ENCODE assay signal across 8 mouse cellular contexts in genomic region chr7:19282791-19283405, GRCm38 (mm10). TPM values are rescaled to one million over a fixed set of nuclear protein-coding genes. Genes with fewer than 3 reads are reported as not detected.
DNase-seq lines count a peak whose midpoint lies in the region; ATAC-seq and TF ChIP-seq lines count a peak whose summit lies in the region.

No protein-coding gene starts in this region.

- H3K9me3 ChIP-seq in forebrain, embryonic 16.5 days (ENCODE audit: control insufficient read depth, low read length) = no peaks in the 10 kb centered on the region
- no peaks in the 10 kb centered on the region for H3K9me3 ChIP-seq in liver, embryonic 14.5 days (ENCODE audit: control insufficient read depth, low read length)
- H3K9me3 ChIP-seq in neural tube, embryonic 11.5 days (ENCODE audit: control insufficient read depth, low read length) = no peaks in the 10 kb centered on the region

- TF ChIP-seq EP300 in liver, embryonic 14.5 days (IDR thresholded peaks at IDR 0.05; ENCODE audit: low read depth) = no peak

- peaks cover 33% of the 10 kb centered on the region for H3K27me3 ChIP-seq in forebrain, embryonic 16.5 days (replicated peaks; ENCODE audit: control insufficient read depth, insufficient read depth, low read length)
- H3K27me3 ChIP-seq in liver, embryonic 14.5 days (ENCODE audit: control insufficient read depth, insufficient read depth, low read length) = peaks cover 53% of the 10 kb centered on the region
- peaks cover 35% of the 10 kb centered on the region for H3K27me3 ChIP-seq in neural tube, embryonic 11.5 days (ENCODE audit: control insufficient read depth, insufficient read depth, low read length)

- DNase-seq in urinary bladder, postnatal 14 days (ENCODE audit: low spot score) = peak; percentile 73
- DNase-seq in urinary bladder, adult 18-20 months (ENCODE audit: low spot score in 2 of 2) = no peak
- peak; percentile 78 for DNase-seq in cerebellum, adult 11-12 months
- DNase-seq in liver, embryonic 14.5 days (ENCODE audit: low read depth in 3 of 3, low spot score in 3 of 3) = no peak
- peak; percentile 74 for DNase-seq in neural tube, embryonic 11.5 days (ENCODE audit: low spot score)
- no peak for DNase-seq in urinary bladder, adult 2 months (ENCODE audit: low spot score)

- H3K4me3 ChIP-seq in forebrain, embryonic 16.5 days (replicated peaks; ENCODE audit: low read length) = peak overlapping the region; percentile 95
- peak overlapping the region; percentile 12 to 60 for H3K4me3 ChIP-seq in liver, embryonic 14.5 days (ENCODE audit: insufficient read depth in 1 of 2, low read depth in 2 of 2, low read length in 2 of 2)
- H3K4me3 ChIP-seq in neural tube, embryonic 11.5 days (ENCODE audit: low read depth, low read length) = peak overlapping the region; percentile 51

- H3K27ac ChIP-seq in forebrain, embryonic 16.5 days (ENCODE audit: low read length) = peak overlapping the region; percentile 94
- no peak overlapping the region for H3K27ac ChIP-seq in liver, embryonic 14.5 days
- H3K27ac ChIP-seq in neural tube, embryonic 11.5 days (ENCODE audit: low read depth, low read length) = peak overlapping the region; percentile 47

- peak; percentile 67 for ATAC-seq in forebrain, embryonic 16.5 days
- peak; percentile 49 for ATAC-seq in inflammation-experienced regulatory T-cells, adult 6 months
- peak; percentile 47 for ATAC-seq in liver, embryonic 14.5 days (ENCODE audit: insufficient read depth)
- ATAC-seq in neural tube, embryonic 11.5 days (ENCODE audit: insufficient read depth, low FRiP score, low TSS enrichment) = peak; percentile 79

- WGBS in forebrain, embryonic 16.5 days = under 1% methylated on average over 34 of the region's 35 CpGs
- 1% methylated on average over 32 of the region's 35 CpGs for WGBS in liver, embryonic 14.5 days (ENCODE audit: insufficient replicate concordance)
- WGBS in neural tube, embryonic 11.5 days = under 1% methylated on average over 33 of the region's 35 CpGs

- H3K4me1 ChIP-seq in forebrain, embryonic 16.5 days (replicated peaks; ENCODE audit: control insufficient read depth, insufficient read depth, low read length) = peaks cover 28% of the 10 kb centered on the region
- peaks cover 5 to 9% of the 10 kb centered on the region in 2 experiments for H3K4me1 ChIP-seq in liver, embryonic 14.5 days (replicated peaks; ENCODE audit: control insufficient read depth in 2 of 2, insufficient read depth in 2 of 2, low read length in 1 of 2)
- H3K4me1 ChIP-seq in neural tube, embryonic 11.5 days (ENCODE audit: control insufficient read depth, insufficient read depth, low read length) = 0 out of 2 replicates have a peak, but pooled peaks cover 2% of the 10 kb centered on the region

- peak overlapping the region; percentile 59 for H3K4me2 ChIP-seq in forebrain, embryonic 16.5 days (ENCODE audit: low read length)
- H3K4me2 ChIP-seq in liver, embryonic 14.5 days (ENCODE audit: low read depth) = peak overlapping the region; percentile 98
- peak overlapping the region; percentile 62 for H3K4me2 ChIP-seq in neural tube, embryonic 11.5 days (ENCODE audit: low read depth)

- TF ChIP-seq CTCF in liver, embryonic 14.5 days (IDR thresholded peaks at IDR 0.05; ENCODE audit: low read depth) = no peak

- H3K9ac ChIP-seq in forebrain, embryonic 16.5 days (replicated peaks; ENCODE audit: low read depth, low read length) = peak overlapping the region; percentile 100
- peak overlapping the region; percentile 54 for H3K9ac ChIP-seq in liver, embryonic 14.5 days (replicated peaks)
- peak overlapping the region; percentile 73 for H3K9ac ChIP-seq in neural tube, embryonic 11.5 days (ENCODE audit: low read length)

- peaks cover 10% of the 10 kb centered on the region for H3K36me3 ChIP-seq in forebrain, embryonic 16.5 days (ENCODE audit: control insufficient read depth, insufficient read depth)
- H3K36me3 ChIP-seq in liver, embryonic 14.5 days (replicated peaks; ENCODE audit: control insufficient read depth, insufficient read depth, low read depth) = no peaks in the 10 kb centered on the region
- peaks cover 2% of the 10 kb centered on the region; the same call in 1 of the 2 replicates for H3K36me3 ChIP-seq in neural tube, embryonic 11.5 days (ENCODE audit: control insufficient read depth, insufficient read depth, low read length)

RNA-seq across cellular contexts. Expression of gene Rtn2, which starts 0.5 kb away (rescaled TPM):
- 127 and 128 TPM in 2 replicates for polyA plus RNA-seq in forebrain, embryonic 16.5 days (2015; fragmentation: Nextera tagmentation; extraction: Ambion mirVana)
- polyA plus RNA-seq in inflammation-experienced regulatory T-cells, adult 6 months (2017; shearing (Covaris generic)) = not detected
- 2.9 and 4.1 TPM in 2 replicates for polyA plus RNA-seq in liver, embryonic 14.5 days (2012; rRNA removed)
- 2.6 and 3.0 TPM in 2 replicates for polyA plus RNA-seq in liver, embryonic 14.5 days (2014; fragmentation: Nextera tagmentation; extraction: Ambion mirVana)
- polyA plus RNA-seq in neural tube, embryonic 11.5 days (2014; fragmentation: Nextera tagmentation; extraction: Ambion mirVana) = 58.2 and 60.2 TPM in 2 replicates
- polyA plus RNA-seq in urinary bladder, adult 2 months (2012; rRNA removed) = 36.2 and 45.7 TPM in 2 replicates

RNA-seq across cellular contexts. Expression of gene Ppm1n, which starts 3.0 kb away (rescaled TPM):
- polyA plus RNA-seq in forebrain, embryonic 16.5 days (2015; fragmentation: Nextera tagmentation; extraction: Ambion mirVana) = 0.39 and 0.61 TPM in 2 replicates
- 1 to 10 TPM in 2 of 3 experiments, under 1 TPM in 1; 0.74 to 3.1 (median 2.1) TPM for polyA plus RNA-seq in inflammation-experienced regulatory T-cells, adult 6 months (2017; shearing (Covaris generic))
- polyA plus RNA-seq in liver, embryonic 14.5 days (2012; rRNA removed) = 0.04 TPM in 1 of 2 replicates, not detected in the other
- polyA plus RNA-seq in liver, embryonic 14.5 days (2014; fragmentation: Nextera tagmentation; extraction: Ambion mirVana) = not detected in 2 replicates
- polyA plus RNA-seq in neural tube, embryonic 11.5 days (2014; fragmentation: Nextera tagmentation; extraction: Ambion mirVana) = not detected in 2 replicates
- polyA plus RNA-seq in urinary bladder, adult 2 months (2012; rRNA removed) = 0.04 and 0.29 TPM in 2 replicates

RNA-seq across cellular contexts. Expression of gene Vasp, which starts 11.3 kb away (rescaled TPM):
- 38.0 and 40.3 TPM in 2 replicates for polyA plus RNA-seq in forebrain, embryonic 16.5 days (2015; fragmentation: Nextera tagmentation; extraction: Ambion mirVana)
- 100 to 1,000 TPM in 1 of 3 experiments, 10 to 100 TPM in 2; 74.0 to 103 (median 94.6) TPM for polyA plus RNA-seq in inflammation-experienced regulatory T-cells, adult 6 months (2017; shearing (Covaris generic))
- polyA plus RNA-seq in liver, embryonic 14.5 days (2012; rRNA removed) = 35.3 and 39.9 TPM in 2 replicates
- polyA plus RNA-seq in liver, embryonic 14.5 days (2014; fragmentation: Nextera tagmentation; extraction: Ambion mirVana) = 25.5 and 31.0 TPM in 2 replicates
- 54.6 and 57.6 TPM in 2 replicates for polyA plus RNA-seq in neural tube, embryonic 11.5 days (2014; fragmentation: Nextera tagmentation; extraction: Ambion mirVana)
- polyA plus RNA-seq in urinary bladder, adult 2 months (2012; rRNA removed) = 133 and 146 TPM in 2 replicates

RNA-seq across cellular contexts. Expression of gene Fosb, which starts 27.0 kb away (rescaled TPM):
- 0.05 and 0.10 TPM in 2 replicates for polyA plus RNA-seq in forebrain, embryonic 16.5 days (2015; fragmentation: Nextera tagmentation; extraction: Ambion mirVana)
- 1 to 10 TPM in 2 of 3 experiments, under 1 TPM in 1; 0.98 to 8.0 (median 2.0) TPM for polyA plus RNA-seq in inflammation-experienced regulatory T-cells, adult 6 months (2017; shearing (Covaris generic))
- polyA plus RNA-seq in liver, embryonic 14.5 days (2012; rRNA removed) = 0.03 and 0.04 TPM in 2 replicates
- not detected in 2 replicates for polyA plus RNA-seq in liver, embryonic 14.5 days (2014; fragmentation: Nextera tagmentation; extraction: Ambion mirVana)
- 0.07 TPM in 1 of 2 replicates, not detected in the other for polyA plus RNA-seq in neural tube, embryonic 11.5 days (2014; fragmentation: Nextera tagmentation; extraction: Ambion mirVana)
- 1.5 and 2.6 TPM in 2 replicates for polyA plus RNA-seq in urinary bladder, adult 2 months (2012; rRNA removed)

RNA-seq across cellular contexts. Expression of gene Opa3, which starts 54.8 kb away (rescaled TPM):
- 43.5 and 43.8 TPM in 2 replicates for polyA plus RNA-seq in forebrain, embryonic 16.5 days (2015; fragmentation: Nextera tagmentation; extraction: Ambion mirVana)
- 10 to 100 TPM; 14.3 to 20.8 (median 16.6) TPM for polyA plus RNA-seq in inflammation-experienced regulatory T-cells, adult 6 months (2017; shearing (Covaris generic))
- 8.3 and 9.1 TPM in 2 replicates for polyA plus RNA-seq in liver, embryonic 14.5 days (2012; rRNA removed)
- polyA plus RNA-seq in liver, embryonic 14.5 days (2014; fragmentation: Nextera tagmentation; extraction: Ambion mirVana) = 12.8 and 14.6 TPM in 2 replicates
- polyA plus RNA-seq in neural tube, embryonic 11.5 days (2014; fragmentation: Nextera tagmentation; extraction: Ambion mirVana) = 43.7 and 45.9 TPM in 2 replicates
- polyA plus RNA-seq in urinary bladder, adult 2 months (2012; rRNA removed) = 18.1 and 19.4 TPM in 2 replicates

Comparison
In these comparisons a context has a peak if more than half of its experiments do, and no peak if none do; other contexts are left out.
1. DNase-seq: peak in urinary bladder, postnatal 14 days (single experiment), cerebellum, adult 11-12 months (single experiment) and neural tube, embryonic 11.5 days (single experiment); none in urinary bladder, adult 18-20 months (0 of 2), liver, embryonic 14.5 days (0 of 3) and urinary bladder, adult 2 months (single experiment).
2. H3K4me3 ChIP-seq: peak in every context shown above with its lines; median percentile 95 in forebrain, embryonic 16.5 days; 51 in neural tube, embryonic 11.5 days; 36 in liver, embryonic 14.5 days.
3. Peak in every context shown above with its lines, with median percentiles within 50 percentile points of each other: ATAC-seq, H3K4me2 ChIP-seq and H3K9ac ChIP-seq.